Mouse (Mus musculus): ENCODE measurements at regions not wholly inside any gene's neighbourhood (a gene's known extent, or its start where the extent isn't known, plus 50 kb on each side); places are given as distances from the start of the nearest gene placed in this dataset.

DNA sequence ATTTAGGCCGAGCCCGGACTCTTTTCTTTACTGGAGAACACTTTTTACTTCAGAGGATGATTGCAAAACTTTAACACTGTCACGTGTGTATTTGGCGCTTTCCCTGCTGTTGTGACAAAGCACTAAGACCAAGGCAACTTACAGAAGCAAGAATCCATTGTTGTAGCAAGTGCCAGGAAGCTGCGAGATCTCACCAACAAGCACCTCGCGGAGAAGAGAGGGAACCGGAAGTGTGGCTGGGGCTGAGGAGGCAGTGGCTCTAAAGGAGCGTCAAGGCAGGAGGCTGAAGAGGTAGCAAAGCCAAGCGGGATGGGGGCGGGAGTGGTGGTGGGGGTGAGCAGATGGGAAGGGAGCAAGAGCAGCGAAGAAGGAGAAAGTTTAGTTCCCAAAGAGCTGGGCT, 121.7 kb upstream of the Ubl3 start:
- no peak for TF ChIP-seq CTCF (IDR thresholded peaks at IDR 0.05; ENCODE audit: low read depth)
- no peak for TF ChIP-seq EP300 (IDR thresholded peaks at IDR 0.05; ENCODE audit: low read depth)

Data from liver, embryonic 14.5 days (tissue).